Mouse (Mus musculus): ENCODE results near the gene Nat8l.

Nat8l gene

GRCm38 (mm10) chr5:34004618-34005017, 8.8 kb downstream of the Nat8l start:
- peak; percentile 45 to 59 for DNase-seq

GRCm38 (mm10) chr5:34006832-34007231, 11.0 kb downstream of the Nat8l start:
- no peak for DNase-seq

GRCm38 (mm10) chr5:34007392-34007941, 11.7 kb downstream of the Nat8l start:
- no peak for DNase-seq

- no peak for DNase-seq
These were observed 18.9 kb downstream of the Nat8l start for GRCm38 (mm10) chr5:34014652-34015051.

- DNase-seq, result no peak
These were observed 23.2 kb downstream of the Nat8l start for GRCm38 (mm10) chr5:34018968-34019367.

GRCm38 (mm10) chr5:34030101-34030500, 34.3 kb downstream of the Nat8l start:
- DNase-seq, result no peak

- DNase-seq, result peak; percentile 37 to 51
These were observed 35.2 kb downstream of the Nat8l start for GRCm38 (mm10) chr5:34031022-34031421.

GRCm38 (mm10) chr5:34032520-34032919, 36.7 kb downstream of the Nat8l start:
- no peak for DNase-seq
